Mouse (Mus musculus) hindbrain, embryonic 15.5 days (tissue): ENCODE results near the gene Zfp768. TPM values are rescaled to one million over a fixed set of nuclear protein-coding genes. Genes with fewer than 3 reads are reported as not detected.
A peak's percentile ranks its signal among the peaks of the same experiment; 100 is the strongest.

Experiments
- ATAC-seq: fragments of 200-750 bp; cut with Nextera tagmentation; 2 replicates; pipeline ENCODE4 v1.8.0; 2017; ENCODE audit warnings: low read depth, moderate number of reproducible peaks, moderate TSS enrichment; ENCODE audit not compliant: low FRiP score
- H3K27ac ChIP-seq: fragments of 300-500 bp; sonication (generic); replicated peaks from 2 replicates; pipeline ENCODE4 v1.5.1; 2015; ENCODE audit warnings: mild to moderate bottlenecking, inconsistent platforms
- H3K27me3 ChIP-seq: fragments of 300-500 bp; sonication (generic); 2 replicates; pipeline ENCODE4 v1.6.1; 2015; ENCODE audit warnings: control low read depth, inconsistent platforms
- H3K36me3 ChIP-seq: fragments of 300-500 bp; sonication (generic); 2 replicates; pipeline ENCODE4 v1.6.1; 2015; ENCODE audit warnings: control low read depth, inconsistent platforms
- H3K4me1 ChIP-seq: fragments of 300-500 bp; sonication (generic); replicated peaks from 2 replicates; pipeline ENCODE4 v1.6.1; 2015; ENCODE audit warnings: control low read depth, inconsistent platforms
- H3K4me2 ChIP-seq: fragments of 300-500 bp; sonication (generic); 2 replicates; pipeline ENCODE4 v1.6.1; 2015; ENCODE audit warnings: moderate library complexity, mild to moderate bottlenecking, inconsistent platforms
- H3K4me3 ChIP-seq: fragments of 300-500 bp; sonication (generic); 2 replicates; pipeline ENCODE4 v1.5.1; 2015; ENCODE audit warnings: mild to moderate bottlenecking, inconsistent platforms
- H3K9ac ChIP-seq: fragments of 300-500 bp; sonication (generic); 2 replicates; pipeline ENCODE4 v1.6.1; 2015; ENCODE audit warnings: inconsistent platforms
- H3K9me3 ChIP-seq: fragments of 300-500 bp; sonication (generic); 2 replicates; pipeline ENCODE4 v1.6.1; 2016; ENCODE audit warnings: control low read depth, inconsistent platforms
- WGBS: fragments of 180-500 bp; shearing (Covaris S2); methylation state at CpG from one replicate; pipeline ENCODE4 v1.1.7; 2015; 5-methylcytosine and 5-hydroxymethylcytosine counted together
- polyA plus RNA-seq: library from polyadenylated mRNA; unstranded; fragments of >200 nt; fragmentation: Nextera tagmentation; extraction: Ambion mirVana; gene quantifications from 2 replicates; pipeline ENCODE4 v1.2.1, GENCODE M21; 2015

The Zfp768 gene
- polyA plus RNA-seq, 1 experiment from 2014 or later = 20.4 TPM

DNA sequence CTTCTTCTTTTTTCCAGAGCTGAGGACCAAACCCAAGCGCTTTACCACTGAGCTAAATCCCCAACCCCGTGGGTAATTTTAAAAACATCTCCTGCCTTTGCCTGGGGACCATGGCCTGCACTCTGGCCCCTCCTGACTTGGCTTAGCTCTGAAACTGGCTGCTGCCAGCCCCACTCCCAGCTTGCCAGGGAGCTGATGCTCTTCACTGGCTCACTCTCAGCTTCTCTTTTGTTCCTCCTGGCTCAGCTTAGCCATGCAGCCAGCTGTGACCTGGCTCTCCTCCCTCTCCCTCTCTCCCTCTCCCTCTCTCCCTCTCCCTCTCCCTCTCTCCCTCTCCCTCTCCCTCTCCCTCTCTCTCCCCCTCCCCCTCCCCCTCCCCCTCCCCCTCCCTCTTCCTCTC, 18.7 kb downstream of the Zfp768 start:
- Histone ChIP-seq H3K4me1 (no peaks in the 10 kb centered on the region), H3K4me2 (no peak overlapping the region), H3K9me3 (no peaks in the 10 kb centered on the region), H3K27ac (no peak overlapping the region), H3K36me3 (no peaks in the 10 kb centered on the region), H3K27me3 (no peaks in the 10 kb centered on the region), H3K9ac (no peak overlapping the region), H3K4me3 (no peak overlapping the region)
- ATAC-seq = peak; percentile 76; the same call in 1 of the 2 replicates
- WGBS = no CpG with 5 or more reads among the region's 2 CpGs

GRCm38 (mm10) chr7:127325550-127325949, 19.8 kb downstream of the Zfp768 start:
- WGBS = 90% methylated on average over 8 of the region's 8 CpGs
- no peak for ATAC-seq
- H3K4me1 ChIP-seq = no peaks in the 10 kb centered on the region
- no peak overlapping the region for H3K9ac ChIP-seq
- H3K4me3 ChIP-seq = no peak overlapping the region
- no peaks in the 10 kb centered on the region for H3K27me3 ChIP-seq
- no peaks in the 10 kb centered on the region for H3K36me3 ChIP-seq
- no peak overlapping the region for H3K27ac ChIP-seq
- H3K4me2 ChIP-seq = no peak overlapping the region
- H3K9me3 ChIP-seq = no peaks in the 10 kb centered on the region

DNA sequence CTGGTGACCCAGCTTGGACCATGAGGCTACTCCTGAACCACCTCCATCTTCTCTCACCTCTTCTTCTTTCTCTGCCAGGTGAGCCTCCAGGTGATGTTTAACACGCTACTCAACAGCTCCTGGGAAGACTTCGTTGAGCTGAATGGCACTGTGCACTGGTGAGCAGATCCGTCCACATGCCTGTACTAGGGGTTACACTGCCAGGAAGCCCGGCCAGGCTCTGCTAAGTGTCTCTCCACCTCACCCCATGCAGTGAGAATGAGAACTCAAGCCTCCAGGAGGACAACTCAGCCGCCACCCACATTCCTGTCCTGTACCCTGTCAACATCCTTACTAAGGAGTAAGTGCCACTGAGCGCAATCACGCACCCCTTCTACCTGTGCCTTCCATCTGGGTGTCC, 20.4 kb downstream of the Zfp768 start:
- WGBS = 88% methylated on average over 7 of the region's 7 CpGs
- H3K36me3 ChIP-seq = no peaks in the 10 kb centered on the region
- H3K9ac ChIP-seq = no peak overlapping the region
- no peaks in the 10 kb centered on the region for H3K27me3 ChIP-seq
- H3K9me3 ChIP-seq = no peaks in the 10 kb centered on the region
- H3K4me3 ChIP-seq = no peak overlapping the region
- H3K4me2 ChIP-seq = no peak overlapping the region
- H3K27ac ChIP-seq = no peak overlapping the region
- no peaks in the 10 kb centered on the region for H3K4me1 ChIP-seq
- no peak for ATAC-seq

- no peak overlapping the region for H3K4me2 ChIP-seq
- H3K36me3 ChIP-seq = no peaks in the 10 kb centered on the region
- no peaks in the 10 kb centered on the region for H3K27me3 ChIP-seq
- no peak overlapping the region for H3K27ac ChIP-seq
- H3K9ac ChIP-seq = no peak overlapping the region
- H3K9me3 ChIP-seq = no peaks in the 10 kb centered on the region
- WGBS = 40% methylated on average over 5 of the region's 5 CpGs
- no peak overlapping the region for H3K4me3 ChIP-seq
- H3K4me1 ChIP-seq = no peaks in the 10 kb centered on the region
- ATAC-seq = no peak
Observed at GRCm38 (mm10) chr7:127322085-127322484, 23.3 kb downstream of the Zfp768 start.

DNA sequence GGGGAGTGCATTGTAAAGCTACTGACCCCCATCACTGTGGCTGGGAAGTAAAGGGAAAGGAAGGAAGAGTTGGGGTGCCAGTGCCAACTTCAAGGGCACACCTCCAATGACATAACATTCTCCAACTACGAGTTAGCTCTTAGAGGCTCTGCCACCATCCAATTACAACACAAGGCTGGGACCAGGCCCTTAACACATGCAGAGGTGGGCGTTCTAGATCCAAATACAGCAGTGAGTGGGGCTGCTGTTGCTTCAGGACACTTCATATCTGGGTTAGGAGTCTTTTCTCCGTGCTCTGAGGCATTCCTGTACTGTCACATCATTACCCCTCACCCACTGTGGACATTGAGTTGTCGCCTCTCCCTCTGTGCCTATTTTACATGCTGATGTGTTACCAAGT, 24.3 kb downstream of the Zfp768 start:
- Histone ChIP-seq H3K9ac (no peak overlapping the region), H3K27me3 (no peaks in the 10 kb centered on the region), H3K4me1 (no peaks in the 10 kb centered on the region), H3K9me3 (no peaks in the 10 kb centered on the region), H3K27ac (no peak overlapping the region), H3K4me3 (no peak overlapping the region), H3K4me2 (no peak overlapping the region), H3K36me3 (no peaks in the 10 kb centered on the region)
- 71% methylated on average over 4 of the region's 4 CpGs for WGBS
- no peak for ATAC-seq

GRCm38 (mm10) chr7:127313912-127314311, 31.5 kb downstream of the Zfp768 start:
- H3K27ac ChIP-seq = no peak overlapping the region
- no peaks in the 10 kb centered on the region for H3K9me3 ChIP-seq
- no peaks in the 10 kb centered on the region for H3K4me1 ChIP-seq
- H3K4me2 ChIP-seq = no peak overlapping the region
- H3K27me3 ChIP-seq = no peaks in the 10 kb centered on the region
- H3K4me3 ChIP-seq = no peak overlapping the region
- ATAC-seq = no peak
- WGBS = 55% methylated on average over 8 of the region's 8 CpGs
- H3K9ac ChIP-seq = no peak overlapping the region
- no peaks in the 10 kb centered on the region for H3K36me3 ChIP-seq

DNA sequence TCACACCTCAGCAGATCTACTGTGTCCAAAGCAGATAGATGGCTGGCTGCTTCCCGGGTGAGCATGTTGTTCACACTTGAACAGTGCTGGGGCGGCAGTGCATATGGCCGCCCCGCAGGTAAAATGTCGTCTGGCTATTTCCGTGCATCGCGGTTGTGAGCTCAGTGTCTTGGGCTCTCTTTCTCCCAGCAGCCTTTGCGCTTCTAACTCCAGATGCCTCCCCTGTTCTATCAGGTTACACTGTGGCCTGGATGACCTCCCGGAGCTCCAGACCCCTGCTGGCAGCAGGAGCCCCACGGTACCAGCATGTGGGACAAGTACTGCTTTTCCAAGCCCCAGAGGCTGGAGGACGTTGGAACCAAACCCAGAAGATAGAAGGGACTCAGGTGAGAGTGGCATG, 35.4 kb downstream of the Zfp768 start:
- Histone ChIP-seq H3K4me2 (no peak overlapping the region), H3K9ac (no peak overlapping the region)

GRCm38 (mm10) chr7:127308887-127309286, 36.5 kb downstream of the Zfp768 start:
- Histone ChIP-seq H3K27ac (no peak overlapping the region), H3K4me3 (no peak overlapping the region), H3K4me2 (no peak overlapping the region), H3K36me3 (no peaks in the 10 kb centered on the region), H3K4me1 (no peaks in the 10 kb centered on the region), H3K9me3 (no peaks in the 10 kb centered on the region), H3K9ac (no peak overlapping the region), H3K27me3 (no peaks in the 10 kb centered on the region)
- 67% methylated on average over 4 of the region's 4 CpGs for WGBS
- no peak for ATAC-seq

More for the DNA sequence above, 35.4 kb downstream of the Zfp768 start:
- WGBS = 79% methylated on average over 12 of the region's 12 CpGs
- ATAC-seq = no peak
- Histone ChIP-seq H3K4me1 (no peaks in the 10 kb centered on the region), H3K9me3 (no peaks in the 10 kb centered on the region), H3K27ac (no peak overlapping the region), H3K4me3 (no peak overlapping the region), H3K27me3 (no peaks in the 10 kb centered on the region), H3K36me3 (no peaks in the 10 kb centered on the region)

- no peak overlapping the region for H3K27ac ChIP-seq
- no peak overlapping the region for H3K4me2 ChIP-seq
- H3K36me3 ChIP-seq = no peaks in the 10 kb centered on the region
- no peak for ATAC-seq
- no peaks in the 10 kb centered on the region for H3K9me3 ChIP-seq
- H3K4me3 ChIP-seq = no peak overlapping the region
- no peaks in the 10 kb centered on the region for H3K27me3 ChIP-seq
- WGBS = 86% methylated on average over 2 of the region's 2 CpGs
- no peaks in the 10 kb centered on the region for H3K4me1 ChIP-seq
- H3K9ac ChIP-seq = no peak overlapping the region
Observed at GRCm38 (mm10) chr7:127308431-127308830, 37.0 kb downstream of the Zfp768 start.

DNA sequence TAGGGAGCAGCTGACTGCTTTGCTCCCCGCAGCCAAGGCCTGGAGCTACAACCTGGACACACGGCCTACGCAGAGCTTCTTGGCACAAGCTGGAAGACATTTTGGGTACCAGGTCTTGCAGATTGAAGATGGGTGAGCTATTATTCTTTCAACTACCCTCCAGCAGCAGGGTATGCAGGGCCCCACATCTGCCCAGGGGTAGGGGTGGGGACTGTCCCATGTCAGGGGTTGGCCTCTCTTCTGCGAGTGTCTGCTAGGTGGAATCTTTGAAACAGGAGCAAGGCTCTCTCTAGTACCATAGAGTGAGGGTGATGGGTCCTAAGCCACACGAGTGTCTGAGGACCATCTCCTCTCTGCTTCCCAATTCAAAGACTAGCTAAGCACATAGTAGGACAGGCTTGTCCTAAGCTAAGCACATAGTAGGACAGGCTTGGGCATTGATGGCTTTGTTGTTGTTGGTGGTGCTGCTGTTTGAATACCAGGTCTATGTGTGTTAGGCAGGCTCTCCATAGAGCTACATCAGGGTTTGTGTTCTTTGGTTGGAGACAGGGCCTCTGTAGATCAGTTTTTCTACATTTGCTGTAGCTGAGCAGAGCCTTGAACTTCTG, 47.7 kb downstream of the Zfp768 start:
- no peak overlapping the region for H3K27ac ChIP-seq
- ATAC-seq = no peak
- 94% methylated on average over 5 of the region's 5 CpGs for WGBS

DNA sequence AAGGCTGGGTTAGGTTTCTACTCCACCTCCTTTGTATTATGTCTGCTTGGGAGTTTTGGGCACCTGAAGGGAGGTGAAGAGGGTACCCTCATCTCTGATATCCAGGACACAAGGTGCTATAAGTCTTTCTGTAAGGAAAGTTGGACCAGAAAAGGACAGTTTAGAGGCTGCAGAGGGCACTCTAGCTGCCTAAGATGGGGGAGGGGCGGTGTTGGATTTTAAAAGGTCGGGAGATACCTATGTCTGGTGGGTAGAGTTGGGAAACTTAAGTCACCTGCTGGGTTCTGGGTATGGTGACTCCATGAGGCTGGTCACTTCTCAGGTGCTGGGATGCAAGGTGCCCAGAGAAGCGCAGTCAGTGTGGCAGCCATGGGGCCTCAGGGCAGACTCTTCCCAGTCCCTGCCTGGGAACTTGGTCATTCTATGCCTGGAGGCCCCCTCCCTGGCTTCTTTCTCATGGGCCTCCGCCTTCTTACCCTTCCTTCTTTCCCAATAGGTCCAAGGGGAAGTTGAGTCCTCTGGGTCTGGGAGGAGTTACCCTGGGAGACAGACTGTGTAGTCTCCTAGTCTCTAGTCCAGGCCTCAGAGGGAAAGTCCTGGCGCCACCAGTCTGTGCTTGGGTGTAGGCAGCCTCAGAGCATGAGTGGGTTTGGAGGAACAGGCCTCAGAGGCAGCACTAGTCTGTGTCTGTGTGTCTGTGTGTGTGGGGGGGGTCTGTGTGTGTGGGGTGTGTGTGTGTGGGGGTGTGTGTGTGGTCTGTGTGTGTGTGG, 48.4 kb downstream of the Zfp768 start:
- 88% methylated on average over 5 of the region's 5 CpGs for WGBS
- Histone ChIP-seq H3K9me3 (no peaks in the 10 kb centered on the region), H3K9ac (no peak overlapping the region), H3K4me3 (no peak overlapping the region), H3K27me3 (no peaks in the 10 kb centered on the region), H3K4me2 (no peak overlapping the region), H3K27ac (no peak overlapping the region), H3K4me1 (no peaks in the 10 kb centered on the region), H3K36me3 (no peaks in the 10 kb centered on the region)
- no peak for ATAC-seq

More for the DNA sequence above, 47.7 kb downstream of the Zfp768 start:
- Histone ChIP-seq H3K9me3 (no peaks in the 10 kb centered on the region), H3K36me3 (no peaks in the 10 kb centered on the region), H3K4me3 (no peak overlapping the region), H3K9ac (no peak overlapping the region), H3K4me2 (no peak overlapping the region), H3K27me3 (no peaks in the 10 kb centered on the region), H3K4me1 (no peaks in the 10 kb centered on the region)

DNA sequence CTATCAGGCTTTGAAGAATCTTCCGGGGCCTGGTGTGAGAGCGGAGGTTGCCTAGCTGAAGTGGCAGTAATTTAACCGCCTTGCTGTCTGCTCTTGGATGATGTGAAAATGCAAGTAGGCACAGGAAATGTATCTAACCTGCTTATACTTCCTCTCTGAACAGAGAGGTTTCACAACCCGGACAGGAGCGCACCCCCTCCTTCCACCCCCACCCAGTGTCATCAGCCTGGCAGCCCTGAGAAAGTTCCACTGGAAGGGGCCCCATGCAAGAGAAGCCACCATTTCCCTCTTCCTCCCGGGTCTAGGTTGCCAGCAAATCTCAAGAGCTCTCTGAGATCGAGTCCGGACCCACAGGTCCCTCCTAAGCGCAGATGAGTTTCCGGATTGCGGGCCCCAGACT, 49.3 kb downstream of the Zfp768 start, which contains the start of gene Itgal:
Gene Itgal (plus strand): TSS at position 163 of the 400 bp plus-strand sequence.
- H3K4me1 ChIP-seq = no peaks in the 10 kb centered on the region
- no peak within 1 kb of the TSS for H3K4me2 ChIP-seq
- H3K27me3 ChIP-seq = no peaks in the 10 kb centered on the region
- no peak for ATAC-seq
- H3K27ac ChIP-seq = no peak within 1 kb of the TSS
- no peaks in the 10 kb centered on the region for H3K9me3 ChIP-seq
- H3K4me3 ChIP-seq = no peak within 1 kb of the TSS
- WGBS = 87% methylated on average over 11 of the region's 11 CpGs
- H3K9ac ChIP-seq = no peak within 1 kb of the TSS
- H3K36me3 ChIP-seq = no peaks in the 10 kb centered on the region
